Mouse (Mus musculus) forebrain, postnatal 0 days (tissue): ENCODE measurements around the gene Esd. TPM values are rescaled to one million over a fixed set of nuclear protein-coding genes. Genes with fewer than 3 reads are reported as not detected.

Experiments
- ATAC-seq: fragments of 200-750 bp; cut with Nextera tagmentation; 2 replicates; pipeline ENCODE4 v1.8.0; 2017; ENCODE audit warnings: mild to moderate bottlenecking, moderate library complexity
- DNase-seq: peaks from one replicate; pipeline ENCODE4 v3.0.0-alpha.2; 2015
- H3K27ac ChIP-seq: fragments of 300-500 bp; sonication (generic); 2 replicates; pipeline ENCODE4 v1.5.1; 2014; ENCODE audit warnings: low read depth, mild to moderate bottlenecking, antibody characterized with exemption, low read length, moderate library complexity, mixed read lengths
- H3K27me3 ChIP-seq: fragments of 300-500 bp; sonication (generic); 2 replicates; pipeline ENCODE4 v1.6.1; 2014; ENCODE audit warnings: mild to moderate bottlenecking, low read length, mixed read lengths; ENCODE audit not compliant: insufficient read depth
- H3K36me3 ChIP-seq: fragments of 300-500 bp; sonication (generic); 2 replicates; pipeline ENCODE4 v1.6.1; 2014; ENCODE audit warnings: mild to moderate bottlenecking, moderate library complexity; ENCODE audit not compliant: insufficient read depth
- H3K4me1 ChIP-seq: fragments of 300-500 bp; sonication (generic); 2 replicates; pipeline ENCODE4 v1.6.1; 2014; ENCODE audit warnings: antibody characterized with exemption; ENCODE audit not compliant: insufficient read depth
- H3K4me2 ChIP-seq: fragments of 300-500 bp; sonication (generic); 2 replicates; pipeline ENCODE4 v1.6.1; 2014; ENCODE audit warnings: low read depth, mild to moderate bottlenecking, moderate library complexity
- H3K4me3 ChIP-seq: fragments of 300-500 bp; sonication (generic); 2 replicates; pipeline ENCODE4 v1.5.1; 2014; ENCODE audit warnings: low read depth, low read length, mixed read lengths
- H3K9ac ChIP-seq: fragments of 300-500 bp; sonication (generic); 2 replicates; pipeline ENCODE4 v1.6.1; 2014; ENCODE audit warnings: mild to moderate bottlenecking
- H3K9me3 ChIP-seq: fragments of 300-500 bp; sonication (generic); 2 replicates; pipeline ENCODE4 v1.6.1; 2016; ENCODE audit warnings: low read length
- CTCF ChIP-seq: sonication (generic); IDR thresholded peaks from 2 replicates; pipeline ENCODE4 v1.5.1; 2016; ENCODE audit warnings: antibody characterized with exemption, control low read depth, low read depth
- WGBS: fragments of 180-500 bp; shearing (Covaris S2); extraction: QIAGEN DNeasy Blood & Tissue Kit; methylation state at CpG from one replicate; pipeline ENCODE4 v1.1.7; 2014; 5-methylcytosine and 5-hydroxymethylcytosine counted together
- polyA plus RNA-seq: library from polyadenylated mRNA; unstranded; fragments of >200 nt; fragmentation: Nextera tagmentation; extraction: Ambion mirVana; gene quantifications from 2 replicates; pipeline ENCODE4 v1.2.1, GENCODE M21; 2015
- total RNA-seq: library from RNA; depleted of rRNA; stranded (reverse); fragments of >200 nt; gene quantifications from 2 replicates; pipeline ENCODE4 v1.2.3, GENCODE M21; 2014; rRNA removed

The Esd gene
- total and polyA plus RNA-seq, 2 experiments from 2014 or later = 159 to 224 TPM

GRCm38 (mm10) chr14:74794931-74795330 lies 62.8 kb downstream of the Esd start:
- no peak for DNase-seq
- WGBS = 62% methylated on average over 12 of the region's 12 CpGs
- Histone ChIP-seq H3K4me2 (no peak overlapping the region), H3K27me3 (no peaks in the 10 kb centered on the region), H3K4me1 (0 out of 2 replicates have a peak, but pooled peaks cover 11% of the 10 kb centered on the region), H3K27ac (no peak overlapping the region), H3K36me3 (peaks cover 6% of the 10 kb centered on the region; the same call in 1 of the 2 replicates), H3K9ac (no peak overlapping the region), H3K4me3 (no peak overlapping the region), H3K9me3 (no peaks in the 10 kb centered on the region)
- no peak for TF ChIP-seq CTCF
- ATAC-seq = 0 out of 2 replicates have a peak, but pooled peaks have one; percentile 30

- Histone ChIP-seq H3K27ac (peak overlapping the region; percentile 29), H3K4me2 (no peak overlapping the region), H3K9me3 (no peaks in the 10 kb centered on the region), H3K4me3 (no peak overlapping the region), H3K27me3 (no peaks in the 10 kb centered on the region), H3K4me1 (0 out of 2 replicates have a peak, but pooled peaks cover 11% of the 10 kb centered on the region), H3K36me3 (peaks cover 14% of the 10 kb centered on the region; the same call in 1 of the 2 replicates), H3K9ac (no peak overlapping the region)
- ATAC-seq (peak; percentile 30), DNase-seq (no peak)
- peak; percentile 14; the same call in 1 of the 2 replicates for TF ChIP-seq CTCF
- 81% methylated on average over 10 of the region's 10 CpGs for WGBS
Observed at GRCm38 (mm10) chr14:74797386-74798062, 65.4 kb downstream of the Esd start.

GRCm38 (mm10) chr14:74798063-74798890 lies 66.2 kb downstream of the Esd start:
- TF ChIP-seq CTCF = no peak
- 0 out of 2 replicates have a peak, but pooled peaks cover 8% of the 10 kb centered on the region for H3K36me3 ChIP-seq
- no peaks in the 10 kb centered on the region for H3K9me3 ChIP-seq
- peak; percentile 88 for ATAC-seq
- no peaks in the 10 kb centered on the region for H3K27me3 ChIP-seq
- H3K4me1 ChIP-seq = 0 out of 2 replicates have a peak, but pooled peaks cover 11% of the 10 kb centered on the region
- no peak overlapping the region for H3K4me2 ChIP-seq
- H3K4me3 ChIP-seq = no peak overlapping the region
- 41% methylated on average over 16 of the region's 16 CpGs for WGBS
- H3K27ac ChIP-seq = peak overlapping the region; percentile 57; the same call in 1 of the 2 replicates
- H3K9ac ChIP-seq = no peak overlapping the region
- DNase-seq = peak; percentile 54

Other genes with a start within 250 kb of the Esd start
- 7.1 and 7.4 TPM in 2 replicates for gene Htr2a, start 91.5 kb upstream of the Esd start, total RNA-seq
- gene Htr2a, start 91.5 kb upstream of the Esd start, polyA plus RNA-seq = 1.3 and 1.5 TPM in 2 replicates
- 12.6 and 20.8 TPM in 2 replicates for gene Lrch1, start 215.6 kb downstream of the Esd start, total RNA-seq
- gene Lrch1, start 215.6 kb downstream of the Esd start, polyA plus RNA-seq = 8.1 and 12.7 TPM in 2 replicates